Mouse (Mus musculus) embryonic facial prominence, embryonic 14.5 days (tissue): ENCODE results near the gene St7l. TPM values are rescaled to one million over a fixed set of nuclear protein-coding genes. Genes with fewer than 3 reads are reported as not detected.

Experiments
- ATAC-seq: fragments of 200-750 bp; cut with Nextera tagmentation; 2 replicates; pipeline ENCODE4 v1.8.0; 2017; ENCODE audit warnings: low read depth, moderate number of reproducible peaks, moderate TSS enrichment
- DNase-seq: peaks from one replicate; pipeline ENCODE4 v3.0.0-alpha.2; 2015; ENCODE audit warnings: low spot score
- H3K27ac ChIP-seq: fragments of 300-500 bp; sonication (generic); replicated peaks from 2 replicates; pipeline ENCODE4 v1.5.1; 2014; ENCODE audit warnings: low read depth, mild to moderate bottlenecking, low read length, moderate library complexity
- H3K27me3 ChIP-seq: fragments of 300-500 bp; sonication (generic); replicated peaks from 2 replicates; pipeline ENCODE4 v1.6.1; 2014; ENCODE audit warnings: low read length; ENCODE audit not compliant: control insufficient read depth, insufficient read depth
- H3K36me3 ChIP-seq: fragments of 300-500 bp; sonication (generic); 2 replicates; pipeline ENCODE4 v1.6.1; 2014; ENCODE audit warnings: low read length, mixed read lengths; ENCODE audit not compliant: control insufficient read depth, insufficient read depth
- H3K4me1 ChIP-seq: fragments of 300-500 bp; sonication (generic); 2 replicates; pipeline ENCODE4 v1.6.1; 2014; ENCODE audit warnings: antibody characterized with exemption, low read length; ENCODE audit not compliant: control insufficient read depth, insufficient read depth
- H3K4me2 ChIP-seq: fragments of 300-500 bp; sonication (generic); 2 replicates; pipeline ENCODE4 v1.6.1; 2014; ENCODE audit warnings: low read depth, mild to moderate bottlenecking, low read length, moderate library complexity, mixed read lengths
- H3K4me3 ChIP-seq: fragments of 300-500 bp; sonication (generic); 2 replicates; pipeline ENCODE4 v1.5.1; 2014; ENCODE audit warnings: low read depth, mild to moderate bottlenecking, low read length
- H3K9ac ChIP-seq: fragments of 300-500 bp; sonication (generic); 2 replicates; pipeline ENCODE4 v1.6.1; 2014; ENCODE audit warnings: low read depth, mild to moderate bottlenecking, low read length, moderate library complexity, mixed read lengths
- H3K9me3 ChIP-seq: fragments of 300-500 bp; sonication (generic); 2 replicates; pipeline ENCODE4 v1.6.1; 2016; ENCODE audit warnings: low read length; ENCODE audit not compliant: control insufficient read depth
- WGBS: fragments of 180-500 bp; shearing (Covaris S2); extraction: QIAGEN DNeasy Blood & Tissue Kit; methylation state at CpG from one replicate; pipeline ENCODE4 v1.1.7; 2014; 5-methylcytosine and 5-hydroxymethylcytosine counted together
- polyA plus RNA-seq: library from polyadenylated mRNA; unstranded; fragments of >200 nt; fragmentation: Nextera tagmentation; extraction: Ambion mirVana; gene quantifications from 2 replicates; pipeline ENCODE4 v1.2.1, GENCODE M21; 2014

St7l gene
- polyA plus RNA-seq, 1 experiment from 2014 or later, result 32.8 TPM

DNA sequence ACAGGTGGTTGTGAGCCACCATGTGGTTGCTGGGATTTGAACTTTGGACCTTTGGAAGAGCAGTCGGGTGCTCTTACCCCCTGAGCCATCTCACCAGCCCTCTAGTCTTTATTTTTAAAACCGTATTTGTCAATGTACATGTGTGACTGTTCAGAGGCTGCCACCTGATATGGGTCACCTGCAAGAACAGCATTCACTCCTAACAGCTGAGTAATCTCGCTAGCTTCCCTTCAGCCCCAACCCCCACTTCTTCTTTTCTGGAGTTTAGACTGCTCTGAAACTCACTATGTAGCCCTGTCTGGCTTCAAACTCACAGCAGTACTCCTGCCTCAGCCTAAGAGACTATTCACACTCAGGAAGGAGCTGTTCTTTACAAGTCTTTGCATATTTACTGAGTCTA, 41.4 kb upstream of the St7l start:
- DNase-seq (no peak), ATAC-seq (no peak)
- Histone ChIP-seq H3K9me3 (no peaks in the 10 kb centered on the region), H3K27ac (no peak overlapping the region), H3K4me3 (no peak overlapping the region), H3K9ac (no peak overlapping the region), H3K4me2 (no peak overlapping the region), H3K27me3 (no peaks in the 10 kb centered on the region), H3K36me3 (peaks cover 43% of the 10 kb centered on the region), H3K4me1 (0 out of 2 replicates have a peak, but pooled peaks cover 7% of the 10 kb centered on the region)
- WGBS, result 84% methylated on average over 3 of the region's 3 CpGs

DNA sequence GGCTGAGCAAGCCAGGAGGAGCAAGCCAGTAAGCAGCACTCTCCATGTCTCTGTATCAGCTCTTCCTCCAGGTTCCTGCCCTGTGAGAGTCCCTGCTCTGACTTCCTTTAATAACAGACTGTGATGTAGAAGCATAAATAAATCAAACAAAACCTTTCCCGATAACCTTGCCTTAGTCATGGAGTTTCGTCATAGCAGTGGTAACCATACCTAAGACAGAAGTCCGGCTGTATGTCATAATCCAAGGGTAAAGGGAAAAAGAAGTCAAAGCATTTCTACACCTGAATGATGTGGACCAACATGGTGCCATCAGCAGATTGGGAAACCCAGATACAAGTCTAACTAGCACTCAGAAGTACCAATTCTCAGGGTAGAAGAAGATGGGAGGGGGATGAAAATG, 28.0 kb upstream of the St7l start:
- Histone ChIP-seq H3K36me3 (peaks cover 88% of the 10 kb centered on the region), H3K4me3 (no peak overlapping the region), H3K27ac (no peak overlapping the region), H3K9ac (no peak overlapping the region), H3K4me2 (no peak overlapping the region), H3K4me1 (no peaks in the 10 kb centered on the region), H3K27me3 (no peaks in the 10 kb centered on the region), H3K9me3 (no peaks in the 10 kb centered on the region)
- ATAC-seq (no peak), DNase-seq (no peak)
- WGBS, result 94% methylated on average over 3 of the region's 3 CpGs

DNA sequence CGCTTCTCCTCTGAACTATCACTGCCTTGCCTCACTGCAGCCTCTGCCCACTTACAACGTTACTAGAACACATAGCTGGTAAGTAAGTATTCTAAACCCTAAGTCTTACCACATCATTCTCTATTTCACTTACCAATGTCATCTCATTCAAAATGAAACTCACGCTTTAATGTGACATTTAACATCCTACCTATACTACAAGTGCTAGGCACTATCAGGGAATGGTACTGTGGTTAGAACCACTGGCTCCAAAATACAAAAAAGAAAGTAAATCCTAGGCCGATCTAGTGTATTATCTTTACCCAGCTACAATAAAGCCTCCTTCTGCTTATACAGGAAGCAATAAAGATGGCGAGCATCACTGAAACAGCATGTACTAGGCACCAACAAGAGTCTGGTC, 22.8 kb upstream of the St7l start:
- H3K4me2 ChIP-seq, result no peak overlapping the region
- 96% methylated on average over 5 of the region's 5 CpGs for WGBS
- DNase-seq, result no peak
- no peak overlapping the region for H3K9ac ChIP-seq
- no peak for ATAC-seq
- H3K36me3 ChIP-seq, result peaks cover 83% of the 10 kb centered on the region
- H3K27ac ChIP-seq, result no peak overlapping the region
- H3K9me3 ChIP-seq, result no peaks in the 10 kb centered on the region
- no peaks in the 10 kb centered on the region for H3K4me1 ChIP-seq
- H3K4me3 ChIP-seq, result no peak overlapping the region
- no peaks in the 10 kb centered on the region for H3K27me3 ChIP-seq

DNA sequence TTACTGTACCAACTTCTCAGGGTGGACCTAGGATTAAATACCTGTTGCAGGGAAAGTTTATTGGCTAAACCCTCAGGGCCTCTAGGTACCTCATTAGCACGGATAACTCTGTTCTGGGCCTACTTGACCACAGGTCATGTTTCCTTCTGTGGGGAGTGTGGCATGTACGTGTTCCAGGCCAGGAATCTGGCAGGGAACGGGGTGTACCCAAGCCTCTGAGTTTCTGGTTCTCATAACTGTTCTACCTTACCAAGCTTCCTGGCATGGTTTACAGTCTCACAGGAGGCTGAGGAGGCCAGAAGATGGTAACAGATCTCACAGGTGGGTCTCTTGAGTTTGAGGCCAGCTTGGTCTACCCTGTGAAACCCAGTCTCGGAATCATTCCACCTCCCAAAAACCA, 17.2 kb upstream of the St7l start:
- Histone ChIP-seq H3K4me3 (no peak overlapping the region), H3K4me1 (no peaks in the 10 kb centered on the region), H3K27me3 (no peaks in the 10 kb centered on the region), H3K9ac (no peak overlapping the region), H3K4me2 (no peak overlapping the region), H3K9me3 (no peaks in the 10 kb centered on the region), H3K27ac (no peak overlapping the region), H3K36me3 (peaks cover 44% of the 10 kb centered on the region)
- WGBS, result 87% methylated on average over 4 of the region's 4 CpGs
- ATAC-seq (no peak), DNase-seq (no peak)

DNA sequence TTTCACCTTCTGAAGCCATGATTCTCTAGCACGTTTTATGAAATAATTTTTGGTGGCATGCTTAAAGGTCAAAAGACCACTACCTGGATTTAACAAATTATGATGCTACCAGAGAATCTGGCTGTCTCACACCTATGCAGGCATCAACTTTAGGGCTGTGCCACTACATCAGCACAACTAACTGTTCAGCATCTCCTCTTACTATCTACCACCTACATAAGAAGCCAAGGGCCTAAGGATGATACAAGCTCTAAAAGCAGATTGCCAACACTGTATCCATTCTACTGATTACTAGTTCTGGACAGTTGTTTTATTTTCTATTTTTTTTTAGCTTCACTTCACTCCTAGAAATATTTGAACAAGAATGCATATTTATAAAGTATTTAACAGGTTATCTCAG, 9.3 kb upstream of the St7l start:
- Histone ChIP-seq H3K27me3 (no peaks in the 10 kb centered on the region), H3K27ac (no peak overlapping the region), H3K9me3 (no peaks in the 10 kb centered on the region), H3K4me1 (no peaks in the 10 kb centered on the region), H3K9ac (no peak overlapping the region), H3K4me3 (no peak overlapping the region), H3K4me2 (no peak overlapping the region), H3K36me3 (peaks cover 17% of the 10 kb centered on the region; the same call in 1 of the 2 replicates)
- WGBS, result 82% methylated on average over 1 of the region's 1 CpGs
- ATAC-seq, result no peak
- no peak for DNase-seq

DNA sequence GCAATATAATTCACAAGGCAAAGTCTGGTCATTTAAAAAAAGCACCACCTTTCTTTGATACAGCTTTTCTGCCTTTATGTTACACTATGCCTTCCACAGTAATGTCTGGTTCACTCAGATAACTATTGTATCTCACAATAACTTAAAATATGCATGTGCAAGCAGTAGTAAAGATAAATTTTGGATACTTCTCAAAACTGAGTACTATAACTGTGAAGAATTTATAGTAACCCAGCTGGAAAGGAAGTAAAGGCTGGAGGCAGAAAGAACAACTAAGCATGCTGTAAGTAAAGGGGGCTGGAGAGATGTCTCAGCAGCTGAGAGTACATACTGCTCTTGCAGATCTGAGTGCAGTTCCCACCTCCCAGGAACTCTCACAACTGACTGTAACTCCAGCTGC, 8.9 kb upstream of the St7l start:
- H3K4me1 ChIP-seq, result no peaks in the 10 kb centered on the region
- peaks cover 15% of the 10 kb centered on the region; the same call in 1 of the 2 replicates for H3K36me3 ChIP-seq
- DNase-seq (no peak), ATAC-seq (no peak)
- H3K9ac ChIP-seq, result no peak overlapping the region
- no peak overlapping the region for H3K4me3 ChIP-seq
- no peaks in the 10 kb centered on the region for H3K27me3 ChIP-seq
- no peak overlapping the region for H3K4me2 ChIP-seq
- H3K27ac ChIP-seq, result no peak overlapping the region
- H3K9me3 ChIP-seq, result no peaks in the 10 kb centered on the region

DNA sequence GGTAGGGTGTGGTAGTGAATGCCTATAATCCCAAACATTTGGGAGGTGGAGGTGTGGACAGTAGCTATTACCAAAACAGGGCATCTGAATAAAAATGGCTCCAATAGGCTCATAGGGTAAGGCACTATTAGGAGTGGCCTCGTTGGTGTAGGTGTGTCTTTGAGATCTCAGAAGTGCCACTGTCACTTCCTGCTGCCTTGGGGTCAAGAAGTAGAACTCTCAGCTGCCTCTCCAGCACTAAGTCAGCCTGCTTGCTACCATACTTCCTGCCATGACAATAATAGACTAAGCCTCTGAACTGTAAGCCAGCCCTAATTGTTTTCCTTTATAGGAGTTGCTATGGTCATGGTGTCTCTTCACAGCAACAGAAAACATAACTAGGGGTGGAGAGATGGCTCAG, 7.7 kb upstream of the St7l start:
- H3K4me3 ChIP-seq, result no peak overlapping the region
- no peaks in the 10 kb centered on the region for H3K9me3 ChIP-seq
- no peaks in the 10 kb centered on the region for H3K27me3 ChIP-seq
- ATAC-seq (no peak), DNase-seq (no peak)
- WGBS, result 82% methylated on average over 1 of the region's 1 CpGs
- H3K9ac ChIP-seq, result no peak overlapping the region
- no peak overlapping the region for H3K27ac ChIP-seq
- H3K4me1 ChIP-seq, result no peaks in the 10 kb centered on the region
- H3K36me3 ChIP-seq, result peaks cover 12% of the 10 kb centered on the region; the same call in 1 of the 2 replicates
- H3K4me2 ChIP-seq, result no peak overlapping the region

DNA sequence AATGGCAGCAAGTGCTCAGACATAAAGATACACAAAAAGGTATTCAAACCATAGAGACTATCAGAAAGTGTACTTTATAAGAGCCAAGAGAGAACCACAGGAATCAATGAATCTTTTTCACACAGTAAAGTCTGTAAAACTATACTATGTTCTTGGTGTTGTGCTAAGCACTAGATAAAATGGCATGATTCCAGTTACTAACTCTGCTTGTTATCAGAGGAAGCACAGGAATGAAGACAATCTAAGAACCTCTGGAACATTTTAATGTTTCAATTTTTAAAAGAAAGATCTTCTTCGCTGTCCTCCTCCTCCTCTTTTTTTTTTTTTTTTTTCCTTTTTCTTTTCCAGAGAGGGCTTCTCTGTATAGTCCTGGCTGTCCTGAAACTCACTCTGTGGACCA, 5.2 kb upstream of the St7l start:
- Histone ChIP-seq H3K27ac (no peak overlapping the region), H3K9ac (no peak overlapping the region), H3K4me2 (no peak overlapping the region), H3K4me1 (peaks cover 12% of the 10 kb centered on the region; the same call in 1 of the 2 replicates), H3K9me3 (no peaks in the 10 kb centered on the region), H3K36me3 (peaks cover 12% of the 10 kb centered on the region; the same call in 1 of the 2 replicates), H3K27me3 (no peaks in the 10 kb centered on the region), H3K4me3 (no peak overlapping the region)
- ATAC-seq (no peak), DNase-seq (no peak)
- 89% methylated on average over 1 of the region's 1 CpGs for WGBS

DNA sequence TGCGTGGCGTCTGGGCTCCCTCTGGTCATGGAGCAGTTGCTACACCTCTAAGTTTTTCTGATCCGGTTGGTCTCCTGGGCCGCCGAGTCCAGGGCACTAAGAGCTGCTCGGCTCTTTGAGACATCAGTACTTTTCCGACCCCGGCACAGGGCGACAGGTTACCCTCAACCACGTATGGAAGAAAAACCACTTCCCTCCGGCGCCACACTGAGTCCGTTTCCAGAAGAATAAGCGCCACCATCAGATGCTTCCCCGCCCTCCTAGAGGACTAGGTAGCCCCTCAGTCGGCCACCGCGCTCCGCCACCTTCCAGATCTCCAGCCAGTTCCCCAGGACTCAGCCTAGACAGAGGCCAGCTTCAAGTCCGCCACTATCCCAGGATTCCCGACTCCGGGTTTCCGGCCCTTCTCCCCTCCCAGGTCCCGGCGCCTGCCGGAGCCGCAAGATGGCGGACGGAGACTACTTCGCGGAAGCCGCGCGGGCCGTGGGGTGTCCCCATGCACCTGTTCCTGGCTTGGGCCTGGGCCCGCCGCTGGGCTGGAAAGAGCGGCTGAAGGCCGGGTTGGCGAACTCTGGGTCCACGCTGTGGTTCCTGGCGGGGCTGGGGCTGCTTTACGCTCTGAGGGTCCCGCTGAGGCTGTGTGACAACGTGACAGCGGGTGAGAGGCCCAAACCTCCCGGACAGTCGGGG, 991 bp downstream of the St7l start:
- Histone ChIP-seq H3K4me1 (peaks cover 21% of the 10 kb centered on the region; the same call in 1 of the 2 replicates), H3K4me2 (peak overlapping the region; percentile 58), H3K36me3 (peaks cover 11% of the 10 kb centered on the region; the same call in 1 of the 2 replicates), H3K27me3 (no peaks in the 10 kb centered on the region), H3K9me3 (no peaks in the 10 kb centered on the region), H3K9ac (peak overlapping the region; percentile 78), H3K4me3 (peak overlapping the region; percentile 93), H3K27ac (peak overlapping the region; percentile 98)
- under 1% methylated on average over 46 of the region's 48 CpGs for WGBS
- ATAC-seq, result peak; percentile 94
- peak; percentile 93 for DNase-seq
